Mouse (Mus musculus) embryonic facial prominence, embryonic 13.5 days (tissue): ENCODE results near the gene Rbbp6. TPM values are rescaled to one million over a fixed set of nuclear protein-coding genes. Genes with fewer than 3 reads are reported as not detected.

Experiments used
- ATAC-seq: fragments of 200-750 bp; cut with Nextera tagmentation; 2 replicates; pipeline ENCODE4 v1.8.0; 2017; ENCODE audit warnings: low read depth; ENCODE audit not compliant: insufficient number of reproducible peaks, insufficient read depth, low FRiP score, low TSS enrichment
- H3K27ac ChIP-seq: fragments of 300-500 bp; sonication (generic); 2 replicates; pipeline ENCODE4 v1.5.1; 2015; ENCODE audit warnings: moderate library complexity, mild to moderate bottlenecking, inconsistent platforms
- H3K27me3 ChIP-seq: fragments of 300-500 bp; sonication (generic); 2 replicates; pipeline ENCODE4 v1.6.1; 2015; ENCODE audit warnings: mild to moderate bottlenecking, inconsistent platforms
- H3K36me3 ChIP-seq: fragments of 300-500 bp; sonication (generic); 2 replicates; pipeline ENCODE4 v1.6.1; 2015; ENCODE audit warnings: mild to moderate bottlenecking, inconsistent platforms
- H3K4me1 ChIP-seq: fragments of 300-500 bp; sonication (generic); 2 replicates; pipeline ENCODE4 v1.6.1; 2015; ENCODE audit warnings: inconsistent platforms
- H3K4me2 ChIP-seq: fragments of 300-500 bp; sonication (generic); 2 replicates; pipeline ENCODE4 v1.6.1; 2015; ENCODE audit warnings: moderate library complexity, mild to moderate bottlenecking, inconsistent platforms
- H3K4me3 ChIP-seq: fragments of 300-500 bp; sonication (generic); 2 replicates; pipeline ENCODE4 v1.5.1; 2015; ENCODE audit warnings: mild to moderate bottlenecking, inconsistent platforms
- H3K9ac ChIP-seq: fragments of 300-500 bp; sonication (generic); 2 replicates; pipeline ENCODE4 v1.6.1; 2015; ENCODE audit warnings: mild to moderate bottlenecking, inconsistent platforms
- H3K9me3 ChIP-seq: fragments of 300-500 bp; sonication (generic); 2 replicates; pipeline ENCODE4 v1.6.1; 2016; ENCODE audit warnings: inconsistent platforms
- WGBS: fragments of 180-500 bp; shearing (Covaris S2); methylation state at CpG from one replicate; pipeline ENCODE4 v1.1.7; 2015; ENCODE audit warnings: mixed read lengths; 5-methylcytosine and 5-hydroxymethylcytosine counted together
- polyA plus RNA-seq: library from polyadenylated mRNA; unstranded; fragments of >200 nt; fragmentation: Nextera tagmentation; extraction: Ambion mirVana; gene quantifications from 2 replicates; pipeline ENCODE4 v1.2.1, GENCODE M21; 2015

The Rbbp6 gene
- polyA plus RNA-seq, 1 experiment from 2014 or later = 41.0 TPM

- Histone ChIP-seq H3K27ac (no peak overlapping the region), H3K9me3 (no peaks in the 10 kb centered on the region), H3K4me3 (no peak overlapping the region), H3K36me3 (no peaks in the 10 kb centered on the region), H3K27me3 (no peaks in the 10 kb centered on the region), H3K4me2 (no peak overlapping the region), H3K4me1 (peaks cover 3% of the 10 kb centered on the region; the same call in 1 of the 2 replicates), H3K9ac (no peak overlapping the region)
- ATAC-seq = no peak
- 85% methylated on average over 3 of the region's 3 CpGs for WGBS
Observed at GRCm38 (mm10) chr7:122949268-122949667, 16.2 kb upstream of the Rbbp6 start.

DNA sequence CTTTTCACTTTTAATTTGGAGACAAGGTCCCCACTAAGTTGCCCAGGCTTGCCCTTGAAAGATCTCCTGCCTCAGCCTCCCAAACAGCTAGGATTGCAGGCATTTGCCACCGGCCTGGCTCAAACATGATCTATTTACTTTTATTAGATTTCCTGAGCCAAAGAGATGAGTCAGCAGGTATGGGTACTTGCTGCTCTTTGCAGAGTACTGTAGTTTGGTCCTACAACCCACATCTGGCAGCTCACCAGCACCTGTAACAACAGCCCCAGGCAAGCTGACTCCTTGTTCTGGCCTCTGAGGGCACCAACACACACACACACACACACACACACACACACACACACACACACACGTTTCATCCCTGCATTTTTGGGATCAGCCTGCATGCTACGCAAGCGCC is 14.0 kb upstream of the Rbbp6 start:
- Histone ChIP-seq H3K27me3 (no peaks in the 10 kb centered on the region), H3K4me1 (peaks cover 3% of the 10 kb centered on the region; the same call in 1 of the 2 replicates), H3K4me2 (no peak overlapping the region), H3K9ac (no peak overlapping the region), H3K27ac (no peak overlapping the region), H3K9me3 (no peaks in the 10 kb centered on the region), H3K36me3 (no peaks in the 10 kb centered on the region), H3K4me3 (no peak overlapping the region)
- WGBS = 47% methylated on average over 4 of the region's 4 CpGs
- no peak for ATAC-seq

GRCm38 (mm10) chr7:122952066-122952465 is 13.4 kb upstream of the Rbbp6 start:
- Histone ChIP-seq H3K9me3 (no peaks in the 10 kb centered on the region), H3K27me3 (no peaks in the 10 kb centered on the region), H3K4me3 (no peak overlapping the region), H3K4me1 (peaks cover 3% of the 10 kb centered on the region; the same call in 1 of the 2 replicates), H3K27ac (no peak overlapping the region), H3K36me3 (no peaks in the 10 kb centered on the region), H3K9ac (no peak overlapping the region), H3K4me2 (no peak overlapping the region)
- ATAC-seq = no peak
- 50% methylated on average over 6 of the region's 6 CpGs for WGBS

GRCm38 (mm10) chr7:122954451-122955225 is 10.8 kb upstream of the Rbbp6 start:
- H3K36me3 ChIP-seq = no peaks in the 10 kb centered on the region
- H3K4me2 ChIP-seq = no peak overlapping the region
- WGBS = 88% methylated on average over 11 of the region's 11 CpGs
- H3K4me3 ChIP-seq = no peak overlapping the region
- no peak overlapping the region for H3K9ac ChIP-seq
- peaks cover 3% of the 10 kb centered on the region; the same call in 1 of the 2 replicates for H3K4me1 ChIP-seq
- no peak overlapping the region for H3K27ac ChIP-seq
- H3K9me3 ChIP-seq = no peaks in the 10 kb centered on the region
- H3K27me3 ChIP-seq = no peaks in the 10 kb centered on the region
- ATAC-seq = no peak

- Histone ChIP-seq H3K4me2 (no peak overlapping the region), H3K27me3 (no peaks in the 10 kb centered on the region), H3K9me3 (no peaks in the 10 kb centered on the region), H3K4me3 (no peak overlapping the region), H3K27ac (no peak overlapping the region), H3K9ac (no peak overlapping the region), H3K4me1 (peaks cover 3% of the 10 kb centered on the region; the same call in 1 of the 2 replicates), H3K36me3 (no peaks in the 10 kb centered on the region)
- ATAC-seq = no peak
- 71% methylated on average over 8 of the region's 8 CpGs for WGBS
Observed at GRCm38 (mm10) chr7:122955226-122955955, 10.1 kb upstream of the Rbbp6 start.

GRCm38 (mm10) chr7:122968751-122969150 is 3.3 kb downstream of the Rbbp6 start:
- H3K4me1 ChIP-seq = peaks cover 19% of the 10 kb centered on the region
- H3K36me3 ChIP-seq = peaks cover 11% of the 10 kb centered on the region
- H3K4me3 ChIP-seq = peak overlapping the region; percentile 99
- 55% methylated on average over 4 of the region's 4 CpGs for WGBS
- H3K9ac ChIP-seq = no peak overlapping the region
- H3K27me3 ChIP-seq = no peaks in the 10 kb centered on the region
- no peaks in the 10 kb centered on the region for H3K9me3 ChIP-seq
- H3K27ac ChIP-seq = no peak overlapping the region
- no peak for ATAC-seq
- peak overlapping the region; percentile 79 for H3K4me2 ChIP-seq

DNA sequence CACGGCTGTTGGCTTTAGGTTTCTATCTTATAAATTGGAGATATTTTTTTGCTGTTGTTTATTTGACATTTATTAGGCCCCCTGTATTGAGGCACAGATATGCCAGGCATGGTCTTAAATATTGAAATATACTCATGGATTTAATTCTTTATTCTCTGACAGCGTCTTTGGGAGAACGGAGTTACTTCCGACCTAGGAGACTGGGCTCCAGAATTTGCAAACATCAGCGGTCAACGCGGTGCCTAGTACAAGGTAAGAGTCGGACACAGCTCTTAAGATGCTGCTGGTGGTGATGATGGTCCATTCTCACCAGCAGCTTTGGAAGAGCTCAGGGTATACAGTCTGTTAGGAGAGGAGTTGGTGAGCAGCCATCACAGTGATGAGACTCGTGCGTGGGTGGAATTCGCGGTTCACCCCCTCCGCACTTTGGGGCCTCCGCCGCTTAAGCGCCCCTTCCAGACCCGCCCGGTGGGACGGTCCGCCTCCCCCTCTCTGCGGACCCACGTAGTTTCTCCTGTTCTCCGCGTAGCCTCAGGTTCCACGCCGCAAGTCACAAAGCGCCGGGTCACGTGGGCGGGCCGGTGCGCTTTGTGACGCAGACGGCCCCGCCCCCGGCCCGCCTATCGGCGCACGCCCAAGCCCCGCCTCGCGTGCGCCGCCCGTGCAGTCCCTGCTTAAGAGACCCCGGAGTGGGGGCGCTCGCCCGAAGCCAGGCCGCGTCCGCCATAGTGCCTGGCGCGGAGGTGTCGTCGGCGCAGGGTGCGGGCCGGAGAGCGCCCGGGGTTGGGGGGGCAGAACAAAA is 3.9 kb downstream of the Rbbp6 start:
- Histone ChIP-seq H3K9me3 (no peaks in the 10 kb centered on the region), H3K4me1 (peaks cover 19% of the 10 kb centered on the region), H3K36me3 (peaks cover 11% of the 10 kb centered on the region), H3K4me3 (peak overlapping the region; percentile 99), H3K4me2 (peak overlapping the region; percentile 79), H3K27ac (peak overlapping the region; percentile 92), H3K27me3 (no peaks in the 10 kb centered on the region), H3K9ac (peak overlapping the region; percentile 100)
- WGBS = under 1% methylated on average over 62 of the region's 62 CpGs
- ATAC-seq = peak; percentile 98

GRCm38 (mm10) chr7:122970119-122970781 is 4.8 kb downstream of the Rbbp6 start:
- Histone ChIP-seq H3K4me2 (peak overlapping the region; percentile 79), H3K4me3 (peak overlapping the region; percentile 99), H3K27ac (peak overlapping the region; percentile 92), H3K4me1 (peaks cover 19% of the 10 kb centered on the region), H3K36me3 (peaks cover 11% of the 10 kb centered on the region), H3K27me3 (no peaks in the 10 kb centered on the region), H3K9ac (peak overlapping the region; percentile 100), H3K9me3 (no peaks in the 10 kb centered on the region)
- peak; percentile 40; the same call in 1 of the 2 replicates for ATAC-seq
- under 1% methylated on average over 68 of the region's 69 CpGs for WGBS

DNA sequence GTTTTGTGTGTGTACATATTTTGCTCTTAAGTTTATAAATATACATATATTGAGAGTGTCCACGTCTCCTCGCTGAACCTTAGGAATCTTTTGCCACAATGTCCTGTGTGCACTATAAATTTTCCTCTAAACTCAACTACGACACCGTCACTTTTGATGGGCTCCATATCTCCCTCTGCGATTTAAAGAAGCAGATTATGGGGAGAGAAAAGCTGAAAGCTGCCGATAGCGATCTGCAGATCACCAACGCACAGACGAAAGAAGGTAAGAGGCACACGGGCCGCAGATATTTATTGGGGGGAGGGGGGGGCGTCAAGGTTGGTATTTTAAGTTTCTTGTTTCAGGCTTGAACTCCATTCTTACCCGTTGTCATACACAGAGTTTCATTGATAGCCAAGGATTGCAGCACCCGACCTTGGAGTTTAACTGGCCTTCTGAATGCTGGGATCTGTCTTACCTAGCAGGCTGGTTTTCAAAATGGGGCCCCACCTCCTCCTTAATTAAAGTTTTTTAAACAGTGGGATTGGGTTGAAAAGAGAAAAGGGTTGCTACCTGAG is 5.5 kb downstream of the Rbbp6 start:
- under 1% methylated on average over 14 of the region's 14 CpGs for WGBS
- H3K9ac ChIP-seq = peak overlapping the region; percentile 100
- no peak for ATAC-seq
- H3K9me3 ChIP-seq = no peaks in the 10 kb centered on the region
- peak overlapping the region; percentile 79 for H3K4me2 ChIP-seq
- H3K27me3 ChIP-seq = no peaks in the 10 kb centered on the region
- H3K27ac ChIP-seq = no peak overlapping the region
- H3K36me3 ChIP-seq = peaks cover 15% of the 10 kb centered on the region
- H3K4me3 ChIP-seq = peak overlapping the region; percentile 99
- H3K4me1 ChIP-seq = peaks cover 19% of the 10 kb centered on the region

GRCm38 (mm10) chr7:122972006-122972689 is 6.7 kb downstream of the Rbbp6 start:
- Histone ChIP-seq H3K9me3 (no peaks in the 10 kb centered on the region), H3K4me2 (peak overlapping the region; percentile 79), H3K9ac (peak overlapping the region; percentile 100; the same call in 1 of the 2 replicates), H3K36me3 (peaks cover 23% of the 10 kb centered on the region), H3K27ac (no peak overlapping the region), H3K4me3 (peak overlapping the region; percentile 99), H3K4me1 (peaks cover 19% of the 10 kb centered on the region), H3K27me3 (no peaks in the 10 kb centered on the region)
- WGBS = 84% methylated on average over 4 of the region's 4 CpGs
- no peak for ATAC-seq
